Mouse (Mus musculus): ENCODE data around the gene Dock9. TPM values are rescaled to one million over a fixed set of nuclear protein-coding genes. Genes with fewer than 3 reads are reported as not detected.

Gene Dock9
- total and polyA plus RNA-seq, 3 experiments, result 9.3 to 12.2 (median 10.3) TPM

- H3K4me1 ChIP-seq (ENCODE audit: control insufficient read depth in 1 of 2, insufficient read depth in 2 of 2), result peaks cover 2 to 19% of the 10 kb centered on the region in 2 experiments; a peak in 2 of 4 replicates
- no peak overlapping the region for H3K9ac ChIP-seq (ENCODE audit: insufficient read depth, low read depth)
- no peaks in the 10 kb centered on the region for H3K9me3 ChIP-seq (replicated peaks; ENCODE audit: low read length)
- TF ChIP-seq JUN (IDR thresholded peaks at IDR 0.05; ENCODE audit: insufficient read depth, low read depth, low read length) (no peak), POLR2AphosphoS2 (IDR thresholded peaks at IDR 0.05; ENCODE audit: low read depth, low read length) (no peak), RCOR1 (conservative IDR thresholded peaks at IDR 0.05; ENCODE audit: low read depth, low read length) (no peak), USF1 (IDR thresholded peaks at IDR 0.05; ENCODE audit: low read depth, low read length) (no peak), TCF12 (IDR thresholded peaks at IDR 0.05; ENCODE audit: low read depth, low read length) (no peak), MAX (IDR thresholded peaks at IDR 0.05; ENCODE audit: low read length) (no peak), KAT2A (IDR thresholded peaks at IDR 0.05; ENCODE audit: insufficient replicate concordance, low read length) (no peak), CHD1 (IDR thresholded peaks at IDR 0.05; ENCODE audit: low read depth, low read length) (no peak), UBTF (IDR thresholded peaks at IDR 0.05; ENCODE audit: low read depth, low read length) (no peak), ELF1 (IDR thresholded peaks at IDR 0.05; ENCODE audit: low read depth, low read length) (no peak), EP300 (IDR thresholded peaks at IDR 0.05; ENCODE audit: low read length) (no peak), ZKSCAN1 (IDR thresholded peaks at IDR 0.05; ENCODE audit: borderline replicate concordance, low read depth, low read length) (no peak), TBP (conservative IDR thresholded peaks at IDR 0.05; ENCODE audit: low read depth, low read length) (no peak), MEF2A (IDR thresholded peaks at IDR 0.05; ENCODE audit: borderline replicate concordance, low read depth, low read length) (no peak), RAD21 (IDR thresholded peaks at IDR 0.05; ENCODE audit: low read depth, low read length) (no peak)
- dilution Hi-C loops (cut with MboI; ENCODE audit: extremely low pct_ligation_motif_present, extremely low pct_unique_long_range_greater_than_20kb, low sequenced_read_pairs) (no loop called here), in situ Hi-C loops (cut with MboI; ENCODE audit: low pct_ligation_motif_present, low pct_unique_long_range_greater_than_20kb, low sequenced_read_pairs) (no loop called here)
- H3K27me3 ChIP-seq (replicated peaks), result no peaks in the 10 kb centered on the region
- H3K36me3 ChIP-seq (replicated peaks in 1 of 2; ENCODE audit: control insufficient read depth in 1 of 2, insufficient read depth in 1 of 2, low read length in 1 of 2), result peaks cover 16 to 57% of the 10 kb centered on the region in 2 experiments
- no peaks in the 10 kb centered on the region for H3K79me2 ChIP-seq (replicated peaks; ENCODE audit: control insufficient read depth, extremely low read depth, insufficient read depth, poor library complexity, severe bottlenecking)
- no peak overlapping the region for H3K4me3 ChIP-seq (replicated peaks in 1 of 3; ENCODE audit: low read depth in 2 of 3, low read length in 2 of 3, poor library complexity in 1 of 3)
- H3K4me2 ChIP-seq (ENCODE audit: insufficient read depth, low read depth, poor library complexity, severe bottlenecking), result no peak overlapping the region
- no peak for DNase-seq (ENCODE audit: extremely low read depth)
- no peak overlapping the region for H3K27ac ChIP-seq (ENCODE audit: insufficient read depth, low read depth)
Observed at GRCm38 (mm10) chr14:121653241-121653640, 144.4 kb downstream of the Dock9 start.

GRCm38 (mm10) chr14:121648581-121649060 is 149.0 kb downstream of the Dock9 start:
- no peak overlapping the region for H3K27ac ChIP-seq (ENCODE audit: insufficient read depth, low read depth)
- TF ChIP-seq ZKSCAN1 (IDR thresholded peaks at IDR 0.05; ENCODE audit: borderline replicate concordance, low read depth, low read length), result no peak
- TF ChIP-seq USF1 (IDR thresholded peaks at IDR 0.05; ENCODE audit: low read depth, low read length), result no peak
- TF ChIP-seq E2F4 (IDR thresholded peaks at IDR 0.05; ENCODE audit: insufficient replicate concordance, low read depth, low read length), result no peak
- no peak for TF ChIP-seq TBP (conservative IDR thresholded peaks at IDR 0.05; ENCODE audit: low read depth, low read length)
- no peak for TF ChIP-seq IRF4 (IDR thresholded peaks at IDR 0.05; ENCODE audit: low read depth, low read length)
- no peak for TF ChIP-seq RCOR1 (conservative IDR thresholded peaks at IDR 0.05; ENCODE audit: low read depth, low read length)
- no peak for TF ChIP-seq MAX (IDR thresholded peaks at IDR 0.05; ENCODE audit: low read length)
- TF ChIP-seq GABPA (IDR thresholded peaks at IDR 0.05; ENCODE audit: insufficient replicate concordance, low read depth, low read length), result no peak
- TF ChIP-seq JUND (conservative IDR thresholded peaks at IDR 0.05; ENCODE audit: low read depth, low read length), result no peak

More at GRCm38 (mm10) chr14:121648581-121649060, 149.0 kb downstream of the Dock9 start:
- Histone ChIP-seq H3K4me2 (ENCODE audit: insufficient read depth, low read depth, poor library complexity, severe bottlenecking) (no peak overlapping the region), H3K36me3 (replicated peaks in 1 of 2; ENCODE audit: control insufficient read depth in 1 of 2, insufficient read depth in 1 of 2, low read length in 1 of 2) (peaks cover 12 to 31% of the 10 kb centered on the region in 2 experiments), H3K4me1 (ENCODE audit: control insufficient read depth in 1 of 2, insufficient read depth in 2 of 2) (peaks cover 14 to 36% of the 10 kb centered on the region in 2 experiments), H3K9ac (ENCODE audit: insufficient read depth, low read depth) (no peak overlapping the region), H3K27me3 (replicated peaks) (no peaks in the 10 kb centered on the region), H3K9me3 (replicated peaks; ENCODE audit: low read length) (no peaks in the 10 kb centered on the region), H3K79me2 (replicated peaks; ENCODE audit: control insufficient read depth, extremely low read depth, insufficient read depth, poor library complexity, severe bottlenecking) (no peaks in the 10 kb centered on the region), H3K4me3 (replicated peaks in 1 of 3; ENCODE audit: low read depth in 2 of 3, low read length in 2 of 3, poor library complexity in 1 of 3) (no peak overlapping the region)
- dilution Hi-C loops (cut with MboI; ENCODE audit: extremely low pct_ligation_motif_present, extremely low pct_unique_long_range_greater_than_20kb, low sequenced_read_pairs) (no loop called here), in situ Hi-C loops (cut with MboI; ENCODE audit: low pct_ligation_motif_present, low pct_unique_long_range_greater_than_20kb, low sequenced_read_pairs) (no loop called here)
- DNase-seq (ENCODE audit: extremely low read depth), result no peak

Data from CH12.LX (cell line).